Mouse (Mus musculus) embryonic facial prominence, embryonic 11.5 days (tissue): ENCODE results near the gene Dnm1. TPM values are rescaled to one million over a fixed set of nuclear protein-coding genes. Genes with fewer than 3 reads are reported as not detected.
"Not testable (repeated sequence)": the region's sequence is repeated elsewhere in the genome, so short reads cannot be mapped to it uniquely, and the experiment has no call there.

Source experiments
- ATAC-seq: fragments of 200-750 bp; cut with Nextera tagmentation; replicated peaks from 2 replicates; pipeline ENCODE4 v1.8.0; 2017; ENCODE audit warnings: low read depth; ENCODE audit not compliant: insufficient number of reproducible peaks, low FRiP score, low TSS enrichment
- DNase-seq: peaks from one replicate; pipeline ENCODE4 v3.0.0-alpha.2; 2015; ENCODE audit warnings: low spot score
- H3K27ac ChIP-seq: fragments of 300-500 bp; sonication (generic); replicated peaks from 2 replicates; pipeline ENCODE4 v1.5.1; 2014; ENCODE audit warnings: mild to moderate bottlenecking, low read depth, low read length, control low read depth
- H3K27me3 ChIP-seq: fragments of 300-500 bp; sonication (generic); 2 replicates; pipeline ENCODE4 v1.6.1; 2014; ENCODE audit warnings: mild to moderate bottlenecking, low read length, moderate library complexity, mixed read lengths; ENCODE audit not compliant: control insufficient read depth, insufficient read depth
- H3K36me3 ChIP-seq: fragments of 300-500 bp; sonication (generic); replicated peaks from 2 replicates; pipeline ENCODE4 v1.6.1; 2014; ENCODE audit warnings: low read depth, mild to moderate bottlenecking, low read length, moderate library complexity, mixed read lengths; ENCODE audit not compliant: control insufficient read depth, insufficient read depth
- H3K4me1 ChIP-seq: fragments of 300-500 bp; sonication (generic); 2 replicates; pipeline ENCODE4 v1.6.1; 2014; ENCODE audit warnings: low read length, mixed read lengths; ENCODE audit not compliant: control insufficient read depth, insufficient read depth
- H3K4me2 ChIP-seq: fragments of 300-500 bp; sonication (generic); 2 replicates; pipeline ENCODE4 v1.6.1; 2014; ENCODE audit warnings: low read depth, mild to moderate bottlenecking, control low read depth, low read length, moderate library complexity
- H3K4me3 ChIP-seq: fragments of 300-500 bp; sonication (generic); 2 replicates; pipeline ENCODE4 v1.5.1; 2014; ENCODE audit warnings: low read depth, low read length, control low read depth
- H3K9ac ChIP-seq: fragments of 300-500 bp; sonication (generic); replicated peaks from 2 replicates; pipeline ENCODE4 v1.6.1; 2014; ENCODE audit warnings: mild to moderate bottlenecking, control low read depth, low read length
- H3K9me3 ChIP-seq: fragments of 300-500 bp; sonication (generic); replicated peaks from 2 replicates; pipeline ENCODE4 v1.6.1; 2016; ENCODE audit warnings: mild to moderate bottlenecking, low read length, inconsistent platforms, mixed read lengths; ENCODE audit not compliant: control insufficient read depth
- WGBS: fragments of 180-500 bp; shearing (Covaris S2); extraction: QIAGEN DNeasy Blood & Tissue Kit; methylation state at CpG from one replicate; pipeline ENCODE4 v1.1.7; 2014; 5-methylcytosine and 5-hydroxymethylcytosine counted together
- polyA plus RNA-seq: library from polyadenylated mRNA; unstranded; fragments of >200 nt; fragmentation: Nextera tagmentation; extraction: Ambion mirVana; gene quantifications from 2 replicates; pipeline ENCODE4 v1.2.1, GENCODE M21; 2014

Gene Dnm1
- polyA plus RNA-seq, 1 experiment from 2014 or later = 31.0 TPM

- no peak overlapping the region for H3K27ac ChIP-seq
- ATAC-seq (no peak), DNase-seq (no peak)
- H3K4me3 ChIP-seq = no peak overlapping the region
- no peaks in the 10 kb centered on the region for H3K4me1 ChIP-seq
- H3K9ac ChIP-seq = no peak overlapping the region
- 83% methylated on average over 10 of the region's 10 CpGs for WGBS
- H3K36me3 ChIP-seq = peaks cover 21% of the 10 kb centered on the region
- H3K4me2 ChIP-seq = no peak overlapping the region
- H3K27me3 ChIP-seq = no peaks in the 10 kb centered on the region
- H3K9me3 ChIP-seq = no peaks in the 10 kb centered on the region
These were observed 21.1 kb upstream of the Dnm1 start for GRCm38 (mm10) chr2:32374191-32374590.

- WGBS = 97% methylated on average over 5 of the region's 5 CpGs
- no peaks in the 10 kb centered on the region for H3K9me3 ChIP-seq
- H3K36me3 ChIP-seq = peaks cover 5% of the 10 kb centered on the region; the same call in 1 of the 2 replicates
- H3K4me2 ChIP-seq = no peak overlapping the region
- DNase-seq = no peak
- no peak overlapping the region for H3K9ac ChIP-seq
- H3K4me1 ChIP-seq = peaks cover 3% of the 10 kb centered on the region
- H3K27me3 ChIP-seq = no peaks in the 10 kb centered on the region
- ATAC-seq = no peak
- H3K27ac ChIP-seq = no peak overlapping the region
- H3K4me3 ChIP-seq = no peak overlapping the region
These were observed 14.2 kb upstream of the Dnm1 start for GRCm38 (mm10) chr2:32367315-32367714.

GRCm38 (mm10) chr2:32364121-32364520 lies 11.0 kb upstream of the Dnm1 start:
- Histone ChIP-seq H3K36me3 (no peaks in the 10 kb centered on the region; the same call in 1 of the 2 replicates), H3K9me3 (no peaks in the 10 kb centered on the region), H3K9ac (no peak overlapping the region; the same call in 1 of the 2 replicates), H3K27me3 (no peaks in the 10 kb centered on the region), H3K27ac (no peak overlapping the region), H3K4me3 (no peak overlapping the region; the same call in 1 of the 2 replicates), H3K4me2 (peak overlapping the region; percentile 75), H3K4me1 (peaks cover 3% of the 10 kb centered on the region)
- no peak for ATAC-seq
- no peak for DNase-seq
- 82% methylated on average over 8 of the region's 8 CpGs for WGBS

- Histone ChIP-seq H3K4me1 (peaks cover 3% of the 10 kb centered on the region), H3K4me2 (peak overlapping the region; percentile 75), H3K9ac (peak overlapping the region; percentile 75), H3K27me3 (no peaks in the 10 kb centered on the region), H3K27ac (peak overlapping the region; percentile 83), H3K4me3 (peak overlapping the region; percentile 77), H3K9me3 (no peaks in the 10 kb centered on the region), H3K36me3 (no peaks in the 10 kb centered on the region; the same call in 1 of the 2 replicates)
- DNase-seq (peak; percentile 46), ATAC-seq (peak; percentile 1; the same call in 1 of the 2 replicates)
- 9% methylated on average over 19 of the region's 19 CpGs for WGBS
These were observed 10.4 kb upstream of the Dnm1 start for GRCm38 (mm10) chr2:32363376-32364106.

- H3K36me3 ChIP-seq = no peaks in the 10 kb centered on the region; the same call in 1 of the 2 replicates
- peak overlapping the region; percentile 83 for H3K27ac ChIP-seq
- peak overlapping the region; percentile 75 for H3K4me2 ChIP-seq
- no peaks in the 10 kb centered on the region for H3K9me3 ChIP-seq
- ATAC-seq (peak; percentile 73), DNase-seq (peak; percentile 90)
- peak overlapping the region; percentile 75 for H3K9ac ChIP-seq
- peaks cover 3% of the 10 kb centered on the region for H3K4me1 ChIP-seq
- WGBS = under 1% methylated on average over 53 of the region's 53 CpGs
- H3K4me3 ChIP-seq = peak overlapping the region; percentile 77
- no peaks in the 10 kb centered on the region for H3K27me3 ChIP-seq
These were observed 9.7 kb upstream of the Dnm1 start for GRCm38 (mm10) chr2:32362817-32363340.

- Histone ChIP-seq H3K9ac (peak overlapping the region; percentile 75), H3K4me3 (peak overlapping the region; percentile 77), H3K4me2 (peak overlapping the region; percentile 75)
- not testable (repeated sequence) for ATAC-seq, H3K4me1 ChIP-seq, H3K27ac ChIP-seq, H3K36me3 ChIP-seq, H3K9me3 ChIP-seq, H3K27me3 ChIP-seq, DNase-seq
- 42% methylated on average over 5 of the region's 5 CpGs for WGBS
These were observed 9.1 kb upstream of the Dnm1 start for GRCm38 (mm10) chr2:32362274-32362673.

GRCm38 (mm10) chr2:32361437-32361836 lies 8.3 kb upstream of the Dnm1 start:
- Histone ChIP-seq H3K9ac (0 out of 2 replicates have a peak overlapping the region, but pooled peaks have one; percentile 26), H3K27me3 (no peaks in the 10 kb centered on the region), H3K4me3 (peak overlapping the region; percentile 24), H3K4me2 (peak overlapping the region; percentile 61), H3K36me3 (no peaks in the 10 kb centered on the region), H3K4me1 (peaks cover 3% of the 10 kb centered on the region), H3K9me3 (no peaks in the 10 kb centered on the region), H3K27ac (no peak overlapping the region)
- 1% methylated on average over 24 of the region's 24 CpGs for WGBS
- ATAC-seq (peak; percentile 81), DNase-seq (peak; percentile 75)

GRCm38 (mm10) chr2:32360741-32361140 lies 7.6 kb upstream of the Dnm1 start:
- no peak for ATAC-seq
- Histone ChIP-seq H3K9me3 (no peaks in the 10 kb centered on the region), H3K4me1 (peaks cover 3% of the 10 kb centered on the region), H3K4me2 (peak overlapping the region; percentile 61), H3K36me3 (no peaks in the 10 kb centered on the region), H3K27me3 (no peaks in the 10 kb centered on the region), H3K9ac (no peak overlapping the region), H3K4me3 (peak overlapping the region; percentile 24), H3K27ac (no peak overlapping the region)
- peak; percentile 81 for DNase-seq
- 2% methylated on average over 14 of the region's 14 CpGs for WGBS
